ENCODE assay signal across 8 mouse cellular contexts in genomic region chr14:79769618-79770017, GRCm38 (mm10). TPM values are rescaled to one million over a fixed set of nuclear protein-coding genes. Genes with fewer than 3 reads are reported as not detected.
A peak's percentile ranks its signal among the peaks of the same experiment; 100 is the strongest.
DNase-seq lines count a peak whose midpoint lies in the region; ATAC-seq and TF ChIP-seq lines count a peak whose summit lies in the region.

No protein-coding gene starts in this region.

- ATAC-seq in embryonic facial prominence, embryonic 15.5 days (ENCODE audit: insufficient number of reproducible peaks, low FRiP score, low TSS enrichment, low read depth) = peak; percentile 62
- peak; percentile 43; the same call in 1 of the 2 replicates for ATAC-seq in heart, embryonic 11.5 days (replicated peaks; ENCODE audit: insufficient number of reproducible peaks, low FRiP score, low TSS enrichment)

- DNase-seq in layer of hippocampus, adult 18-20 months (ENCODE audit: low spot score in 2 of 2) = peak; percentile 33 to 75
- DNase-seq in layer of hippocampus, adult 9-10 months (ENCODE audit: low spot score) = no peak
- DNase-seq in kidney, adult 9 months = peak; percentile 83
- peak; percentile 4 for DNase-seq in liver, adult 2 months (ENCODE audit: extremely low read depth, low read depth, low spot score)

- no peaks in the 10 kb centered on the region for H3K9me3 ChIP-seq in embryonic facial prominence, embryonic 15.5 days (replicated peaks)
- H3K9me3 ChIP-seq in heart, embryonic 11.5 days (replicated peaks; ENCODE audit: control insufficient read depth, low read length) = no peaks in the 10 kb centered on the region

- H3K27ac ChIP-seq in embryonic facial prominence, embryonic 15.5 days (replicated peaks) = no peak overlapping the region
- no peak overlapping the region for H3K27ac ChIP-seq in heart, embryonic 11.5 days (ENCODE audit: low read depth, low read length)
- no peak overlapping the region for H3K27ac ChIP-seq in liver, adult 2 months (replicated peaks; ENCODE audit: insufficient read depth, low read depth, low read length)
- no peak overlapping the region for H3K27ac ChIP-seq in testis, adult 2 months (ENCODE audit: control insufficient read depth, insufficient read depth, low read depth, low read length)

- no peak for TF ChIP-seq POLR2A in liver, adult 2 months (IDR thresholded peaks at IDR 0.05; ENCODE audit: extremely low read depth, insufficient read depth, low read length)
- TF ChIP-seq POLR2A in myocyte (IDR thresholded peaks at IDR 0.05; ENCODE audit: insufficient read length, low read depth) = no peak
- no peak; the same call in 1 of the 2 replicates for TF ChIP-seq POLR2A in testis, adult 2 months (IDR thresholded peaks at IDR 0.05; ENCODE audit: control insufficient read depth, low read depth, low read length)

- peak; percentile 63 for TF ChIP-seq CTCF in liver, adult 2 months (IDR thresholded peaks at IDR 0.05; ENCODE audit: low read depth, low read length)
- TF ChIP-seq CTCF in testis, adult 2 months (IDR thresholded peaks at IDR 0.05; ENCODE audit: control insufficient read depth, insufficient read depth, insufficient replicate concordance, low read depth, low read length) = peak; percentile 60; the same call in 1 of the 2 replicates

- no peak overlapping the region for H3ac ChIP-seq in myocyte (ENCODE audit: control insufficient read depth, insufficient read length)

- H3K9ac ChIP-seq in embryonic facial prominence, embryonic 15.5 days = no peak overlapping the region
- H3K9ac ChIP-seq in heart, embryonic 11.5 days (ENCODE audit: low read depth, low read length) = no peak overlapping the region
- H3K9ac ChIP-seq in liver, adult 2 months (ENCODE audit: low read depth, low read length) = no peak overlapping the region

- H3K4me2 ChIP-seq in embryonic facial prominence, embryonic 15.5 days (replicated peaks) = peak overlapping the region; percentile 67
- peak overlapping the region; percentile 73 for H3K4me2 ChIP-seq in heart, embryonic 11.5 days
- no peak overlapping the region for H3K4me2 ChIP-seq in myocyte (ENCODE audit: low read depth)

- H3K27me3 ChIP-seq in embryonic facial prominence, embryonic 15.5 days = peaks cover 92% of the 10 kb centered on the region
- H3K27me3 ChIP-seq in heart, embryonic 11.5 days (ENCODE audit: control insufficient read depth, insufficient read depth, low read length) = peaks cover 74% of the 10 kb centered on the region
- peaks cover 44% of the 10 kb centered on the region for H3K27me3 ChIP-seq in liver, adult 2 months (ENCODE audit: control insufficient read depth, insufficient read depth, low read length)
- peaks cover 23% of the 10 kb centered on the region for H3K27me3 ChIP-seq in myocyte (ENCODE audit: control insufficient read depth, insufficient read depth, insufficient read length)
- H3K27me3 ChIP-seq in testis, adult 2 months (ENCODE audit: control insufficient read depth, insufficient read depth, low read length) = peaks cover 5% of the 10 kb centered on the region; the same call in 1 of the 2 replicates

- peaks cover 52% of the 10 kb centered on the region for H3K4me1 ChIP-seq in embryonic facial prominence, embryonic 15.5 days
- peaks cover 21% of the 10 kb centered on the region for H3K4me1 ChIP-seq in heart, embryonic 11.5 days (ENCODE audit: control insufficient read depth, insufficient read depth, low read length)
- H3K4me1 ChIP-seq in liver, adult 2 months (ENCODE audit: control insufficient read depth, insufficient read depth, low read length) = no peaks in the 10 kb centered on the region
- H3K4me1 ChIP-seq in testis, adult 2 months (ENCODE audit: control insufficient read depth, insufficient read depth, low read length) = peaks cover 45% of the 10 kb centered on the region

- H3K4me3 ChIP-seq in embryonic facial prominence, embryonic 15.5 days (replicated peaks) = peak overlapping the region; percentile 37
- peak overlapping the region; percentile 44 for H3K4me3 ChIP-seq in heart, embryonic 11.5 days (ENCODE audit: low read depth, low read length)
- no peak overlapping the region for H3K4me3 ChIP-seq in liver, adult 2 months (ENCODE audit: insufficient read depth, low read depth, low read length)
- no peak overlapping the region for H3K4me3 ChIP-seq in myocyte
- peak overlapping the region; percentile 80 for H3K4me3 ChIP-seq in testis, adult 2 months (ENCODE audit: control insufficient read depth, low read depth, low read length)

- no peaks in the 10 kb centered on the region for H3K36me3 ChIP-seq in embryonic facial prominence, embryonic 15.5 days
- no peaks in the 10 kb centered on the region for H3K36me3 ChIP-seq in heart, embryonic 11.5 days (ENCODE audit: control insufficient read depth, insufficient read depth, low read length)
- no peaks in the 10 kb centered on the region for H3K36me3 ChIP-seq in liver, adult 2 months (ENCODE audit: control insufficient read depth, insufficient read depth, low read length)
- H3K36me3 ChIP-seq in myocyte (ENCODE audit: control insufficient read depth, insufficient read depth) = no peaks in the 10 kb centered on the region
- H3K36me3 ChIP-seq in testis, adult 2 months (ENCODE audit: control insufficient read depth, insufficient read depth, low read length) = no peaks in the 10 kb centered on the region

- 1% methylated on average over 46 of the region's 46 CpGs for WGBS in embryonic facial prominence, embryonic 15.5 days
- under 1% methylated on average over 46 of the region's 46 CpGs for WGBS in heart, embryonic 11.5 days (ENCODE audit: insufficient replicate concordance)
- WGBS in liver, adult 2 months = 3% methylated on average over 46 of the region's 46 CpGs

- no peaks in the 10 kb centered on the region for H3K79me2 ChIP-seq in liver, adult 2 months (ENCODE audit: control insufficient read depth, insufficient read depth, low read length)
- H3K79me2 ChIP-seq in myocyte (ENCODE audit: control insufficient read depth, insufficient read depth) = no peaks in the 10 kb centered on the region

TF ChIP-seq in myocyte, 11 proteins besides CTCF, POLR2A, EP300 and RAD21:
- no peak for TF ChIP-seq MAX (IDR thresholded peaks at IDR 0.05; ENCODE audit: low read depth)
- no peak for TF ChIP-seq MYOD1 (IDR thresholded peaks at IDR 0.05; ENCODE audit: control insufficient read depth in 1 of 3, insufficient read length in 2 of 3, low read depth in 2 of 3)
- peak; percentile 78 for TF ChIP-seq REST (IDR thresholded peaks at IDR 0.05; ENCODE audit: insufficient read depth, insufficient read length)
- TF ChIP-seq MYOG (IDR thresholded peaks at IDR 0.05; ENCODE audit: control insufficient read depth in 1 of 3, insufficient read depth in 1 of 3, insufficient read length in 2 of 3, low read depth in 2 of 3) = no peak
- TF ChIP-seq SRF (IDR thresholded peaks at IDR 0.05; ENCODE audit: control insufficient read depth, insufficient read length, low read depth) = no peak
TF ChIP-seq in myocyte: peak in this region for 1.

RNA-seq across cellular contexts. Expression of gene Pcdh8, which starts 1.5 kb away (rescaled TPM):
- total RNA-seq in layer of hippocampus, adult 18-20 months (2021) = 10 to 100 TPM; 86.8 to 88.3 TPM
- polyA plus RNA-seq in embryonic facial prominence, embryonic 15.5 days (2015; fragmentation: Nextera tagmentation; extraction: Ambion mirVana) = 3.1 and 3.8 TPM in 2 replicates
- polyA plus RNA-seq in heart, embryonic 11.5 days (2014; fragmentation: Nextera tagmentation; extraction: Ambion mirVana) = 0.04 and 0.11 TPM in 2 replicates
- not detected in 2 replicates for total RNA-seq in liver, adult 2 months (2014; rRNA removed)
- polyA plus RNA-seq in liver, adult 2 months (2012; rRNA removed) = not detected in 2 replicates
- polyA plus RNA-seq in myocyte (2012; fragmentation: generic; extraction: Trizol) = 0.02 TPM
- 0.58 and 0.63 TPM in 2 replicates for polyA plus RNA-seq in testis, adult 2 months (2012; rRNA removed)

Comparison
In these comparisons a context has a peak if more than half of its experiments do, and no peak if none do; other contexts are left out.
1. H3K4me3 ChIP-seq: peak in embryonic facial prominence, embryonic 15.5 days (single experiment), heart, embryonic 11.5 days (single experiment) and testis, adult 2 months (single experiment); none in liver, adult 2 months (single experiment) and myocyte (single experiment).